Mouse (Mus musculus) erythroblast, adult 5-6 weeks (primary cell): ENCODE results near the gene Lrrn3. TPM values are rescaled to one million over a fixed set of nuclear protein-coding genes. Genes with fewer than 3 reads are reported as not detected.

Experiments used
- ATAC-seq: replicated peaks from 2 replicates; pipeline ENCODE4 v1.8.0; 2016; ENCODE audit warnings: moderate number of reproducible peaks, mild to moderate bottlenecking, moderate TSS enrichment, inconsistent platforms; ENCODE audit not compliant: poor library complexity, low FRiP score, severe bottlenecking
- total RNA-seq, 2 experiments: library from RNA; stranded (forward) in 1 of 2; stranded (reverse) in 1 of 2; fragments of 150-400 nt in 1 of 2; fragments of 200-764, 138-1000 nt in 1 of 2; gene quantifications; 2 replicates each; pipeline versions ENCODE4 v1.2.3 to v1.2.4; 2015 to 2017; ENCODE audit warnings: low replicate concordance in 2 of 2

Gene Lrrn3
- total RNA-seq, 2 experiments from 2014 or later = 0.43 to 0.77 TPM

- ATAC-seq = no peak
Observed at GRCm38 (mm10) chr12:41438446-41438845, 47.8 kb downstream of the Lrrn3 start.

GRCm38 (mm10) chr12:41436206-41436985 lies 49.8 kb downstream of the Lrrn3 start:
- ATAC-seq = no peak

- no peak for ATAC-seq
Observed at GRCm38 (mm10) chr12:41428806-41429205, 57.4 kb downstream of the Lrrn3 start.

GRCm38 (mm10) chr12:41427464-41427863 lies 58.8 kb downstream of the Lrrn3 start:
- ATAC-seq = no peak

- ATAC-seq = no peak
Observed at GRCm38 (mm10) chr12:41425101-41425679, 61.0 kb downstream of the Lrrn3 start.

- ATAC-seq = no peak
Observed at GRCm38 (mm10) chr12:41417961-41418360, 68.3 kb downstream of the Lrrn3 start.

- no peak for ATAC-seq
Observed at GRCm38 (mm10) chr12:41417099-41417498, 69.1 kb downstream of the Lrrn3 start.

- ATAC-seq = no peak
Observed at GRCm38 (mm10) chr12:41416635-41417034, 69.6 kb downstream of the Lrrn3 start.

GRCm38 (mm10) chr12:41409431-41409830 lies 76.8 kb downstream of the Lrrn3 start:
- ATAC-seq = no peak

- no peak for ATAC-seq
Observed at GRCm38 (mm10) chr12:41401923-41402322, 84.3 kb downstream of the Lrrn3 start.
